ENCODE assay signal across 8 mouse cellular contexts in genomic region chr17:34187261-34187916, GRCm38 (mm10). TPM values are rescaled to one million over a fixed set of nuclear protein-coding genes. Genes with fewer than 3 reads are reported as not detected.
DNase-seq lines count a peak whose midpoint lies in the region; ATAC-seq and TF ChIP-seq lines count a peak whose summit lies in the region.

TSS of gene Tap1 (plus strand) at chr17:34187553.
TSS of gene Psmb9 (minus strand) at chr17:34187764.

- H3K9ac ChIP-seq in heart, embryonic 12.5 days = peak within 1 kb of the TSS; percentile 58
- peak within 1 kb of the TSS; percentile 69 for H3K9ac ChIP-seq in kidney, postnatal 0 days (ENCODE audit: low read depth, low read length)
- H3K9ac ChIP-seq in liver, embryonic 11.5 days (ENCODE audit: low read depth, low read length) = peak within 1 kb of the TSS; percentile 57
- peak within 1 kb of the TSS; percentile 50 for H3K9ac ChIP-seq in stomach, embryonic 14.5 days (replicated peaks; ENCODE audit: low read depth, low read length)

- H3K4me1 ChIP-seq in heart, embryonic 12.5 days (replicated peaks) = peaks cover 14% of the 10 kb centered on the region
- H3K4me1 ChIP-seq in kidney, postnatal 0 days (replicated peaks; ENCODE audit: insufficient read depth, low read length) = no peaks in the 10 kb centered on the region; the same call in 1 of the 2 replicates
- H3K4me1 ChIP-seq in liver, embryonic 11.5 days (replicated peaks; ENCODE audit: control insufficient read depth, insufficient read depth, low read length) = peaks cover 7% of the 10 kb centered on the region
- peaks cover 4% of the 10 kb centered on the region; the same call in 1 of the 2 replicates for H3K4me1 ChIP-seq in stomach, embryonic 14.5 days (ENCODE audit: control insufficient read depth, insufficient read depth, low read length)

- no peaks in the 10 kb centered on the region for H3K9me3 ChIP-seq in heart, embryonic 12.5 days (replicated peaks)
- no peaks in the 10 kb centered on the region for H3K9me3 ChIP-seq in kidney, postnatal 0 days (replicated peaks; ENCODE audit: low read length)
- H3K9me3 ChIP-seq in liver, embryonic 11.5 days (ENCODE audit: control insufficient read depth, low read length) = no peaks in the 10 kb centered on the region
- H3K9me3 ChIP-seq in stomach, embryonic 14.5 days (ENCODE audit: control insufficient read depth, low read depth, low read length) = no peaks in the 10 kb centered on the region

- under 1% methylated on average over 46 of the region's 46 CpGs for WGBS in heart, embryonic 12.5 days
- under 1% methylated on average over 46 of the region's 46 CpGs for WGBS in kidney, postnatal 0 days
- WGBS in liver, embryonic 11.5 days = under 1% methylated on average over 46 of the region's 46 CpGs
- WGBS in stomach, embryonic 14.5 days = under 1% methylated on average over 46 of the region's 46 CpGs

- no peaks in the 10 kb centered on the region for H3K36me3 ChIP-seq in heart, embryonic 12.5 days
- H3K36me3 ChIP-seq in kidney, postnatal 0 days (ENCODE audit: insufficient read depth, low read length) = 0 out of 2 replicates have a peak, but pooled peaks cover 3% of the 10 kb centered on the region
- H3K36me3 ChIP-seq in liver, embryonic 11.5 days (ENCODE audit: control insufficient read depth, insufficient read depth, low read length) = no peaks in the 10 kb centered on the region
- no peaks in the 10 kb centered on the region for H3K36me3 ChIP-seq in stomach, embryonic 14.5 days (ENCODE audit: control insufficient read depth, insufficient read depth, low read length)

- peak within 1 kb of the TSS; percentile 86 for H3K4me2 ChIP-seq in heart, embryonic 12.5 days
- H3K4me2 ChIP-seq in kidney, postnatal 0 days (ENCODE audit: low read length) = peak within 1 kb of the TSS; percentile 68
- peak within 1 kb of the TSS; percentile 90 for H3K4me2 ChIP-seq in liver, embryonic 11.5 days
- H3K4me2 ChIP-seq in stomach, embryonic 14.5 days (replicated peaks; ENCODE audit: low read depth, low read length) = peak within 1 kb of the TSS; percentile 91

- peak within 1 kb of the TSS; percentile 55 for H3K4me3 ChIP-seq in heart, embryonic 12.5 days
- peak within 1 kb of the TSS; percentile 69 for H3K4me3 ChIP-seq in kidney, postnatal 0 days (replicated peaks; ENCODE audit: low read depth, low read length)
- H3K4me3 ChIP-seq in liver, embryonic 11.5 days (ENCODE audit: low read depth, low read length) = peak within 1 kb of the TSS; percentile 56
- peak within 1 kb of the TSS; percentile 56 for H3K4me3 ChIP-seq in stomach, embryonic 14.5 days (ENCODE audit: low read depth, low read length)

- peaks cover 92% of the 10 kb centered on the region for H3K27me3 ChIP-seq in heart, embryonic 12.5 days (replicated peaks)
- H3K27me3 ChIP-seq in kidney, postnatal 0 days (ENCODE audit: insufficient read depth, low read length) = peaks cover 12% of the 10 kb centered on the region
- H3K27me3 ChIP-seq in liver, embryonic 11.5 days (replicated peaks; ENCODE audit: control insufficient read depth, insufficient read depth, low read length) = peaks cover 66% of the 10 kb centered on the region
- 0 out of 2 replicates have a peak, but pooled peaks cover 7% of the 10 kb centered on the region for H3K27me3 ChIP-seq in stomach, embryonic 14.5 days (ENCODE audit: control insufficient read depth, insufficient read depth, low read length)

- TF ChIP-seq CTCF in kidney, postnatal 0 days (IDR thresholded peaks at IDR 0.05; ENCODE audit: low read depth) = no peak

- ATAC-seq in erythroid progenitor cell, adult 5-6 weeks (replicated peaks; ENCODE audit: low FRiP score, poor library complexity, severe bottlenecking) = peak; percentile 90
- ATAC-seq in heart, embryonic 12.5 days (ENCODE audit: insufficient number of reproducible peaks, low FRiP score) = peak; percentile 92
- ATAC-seq in kidney, postnatal 0 days (replicated peaks; ENCODE audit: low FRiP score, low read depth) = peak; percentile 96
- peak; percentile 94 for ATAC-seq in liver, embryonic 11.5 days (replicated peaks; ENCODE audit: low FRiP score)
- peak; percentile 95 for ATAC-seq in stomach, embryonic 14.5 days (ENCODE audit: insufficient number of reproducible peaks, insufficient read depth, low FRiP score, low read depth)

- peak; percentile 99 for DNase-seq in CD4-positive helper T cell, adult 2 months (ENCODE audit: low read depth, low spot score)
- peak; percentile 77 for DNase-seq in brain, embryonic 18.5 days (ENCODE audit: low read depth, low spot score)
- peak; percentile 98 for DNase-seq in kidney, postnatal 0 days (ENCODE audit: low spot score)
- peak; percentile 97 for DNase-seq in liver, embryonic 11.5 days (ENCODE audit: low spot score)
- DNase-seq in naive thymus-derived CD4-positive, alpha-beta T cell, adult 2 months (ENCODE audit: low read depth) = peak; percentile 100

- H3K27ac ChIP-seq in heart, embryonic 12.5 days (ENCODE audit: poor library complexity, severe bottlenecking) = no peak within 1 kb of the TSS
- H3K27ac ChIP-seq in kidney, postnatal 0 days = peak within 1 kb of the TSS; percentile 75
- no peak within 1 kb of the TSS for H3K27ac ChIP-seq in liver, embryonic 11.5 days (ENCODE audit: low read depth, low read length)
- peak within 1 kb of the TSS; percentile 67; the same call in 1 of the 2 replicates for H3K27ac ChIP-seq in stomach, embryonic 14.5 days (ENCODE audit: low read length)

RNA-seq across cellular contexts. Expression of gene Tap1, which starts in this region (rescaled TPM):
- total RNA-seq in erythroid progenitor cell, adult 5-6 weeks (2015; ENCODE audit: low replicate concordance) = 12.6 and 21.0 TPM in 2 replicates
- total RNA-seq in erythroid progenitor cell, adult 5-6 weeks (2017; ENCODE audit: low replicate concordance) = 21.6 and 35.4 TPM in 2 replicates
- polyA plus RNA-seq in heart, embryonic 12.5 days (2016; fragmentation: Nextera tagmentation; extraction: Ambion mirVana) = 1.1 TPM in 2 replicates
- polyA plus RNA-seq in kidney, postnatal 0 days (2015; fragmentation: Nextera tagmentation; extraction: Ambion mirVana) = 8.5 and 8.8 TPM in 2 replicates
- 1.5 and 1.8 TPM in 2 replicates for polyA plus RNA-seq in liver, embryonic 11.5 days (2014; fragmentation: Nextera tagmentation; extraction: Ambion mirVana)
- polyA plus RNA-seq in stomach, embryonic 14.5 days (2014; fragmentation: Nextera tagmentation; extraction: Ambion mirVana) = 5.2 and 7.2 TPM in 2 replicates

RNA-seq across cellular contexts. Expression of gene Psmb9, which starts in this region (rescaled TPM):
- total RNA-seq in erythroid progenitor cell, adult 5-6 weeks (2015; ENCODE audit: low replicate concordance) = 23.5 and 39.3 TPM in 2 replicates
- total RNA-seq in erythroid progenitor cell, adult 5-6 weeks (2017; ENCODE audit: low replicate concordance) = 21.3 and 36.5 TPM in 2 replicates
- 0.59 and 0.91 TPM in 2 replicates for polyA plus RNA-seq in heart, embryonic 12.5 days (2016; fragmentation: Nextera tagmentation; extraction: Ambion mirVana)
- 5.9 TPM in 2 replicates for polyA plus RNA-seq in kidney, postnatal 0 days (2015; fragmentation: Nextera tagmentation; extraction: Ambion mirVana)
- polyA plus RNA-seq in liver, embryonic 11.5 days (2014; fragmentation: Nextera tagmentation; extraction: Ambion mirVana) = 2.3 and 4.0 TPM in 2 replicates
- polyA plus RNA-seq in stomach, embryonic 14.5 days (2014; fragmentation: Nextera tagmentation; extraction: Ambion mirVana) = 3.4 and 4.4 TPM in 2 replicates

Comparison
In these comparisons a context has a peak if more than half of its experiments do, and no peak if none do; other contexts are left out.
1. H3K27ac ChIP-seq: peak in kidney, postnatal 0 days (single experiment) and stomach, embryonic 14.5 days (single experiment); none in heart, embryonic 12.5 days (single experiment) and liver, embryonic 11.5 days (single experiment).
2. Peak in every context shown above with its lines, with median percentiles within 50 percentile points of each other: DNase-seq, ATAC-seq, H3K4me2 ChIP-seq, H3K4me3 ChIP-seq and H3K9ac ChIP-seq.